Mouse (Mus musculus) liver, embryonic 16.5 days (tissue): ENCODE measurements around the gene Gm21970. TPM values are rescaled to one million over a fixed set of nuclear protein-coding genes. Genes with fewer than 3 reads are reported as not detected.

Source experiments
- ATAC-seq: fragments of 200-750 bp; cut with Nextera tagmentation; 2 replicates; pipeline ENCODE4 v1.8.0; 2017; ENCODE audit warnings: low read depth, mild to moderate bottlenecking, moderate number of reproducible peaks, moderate library complexity
- H3K27ac ChIP-seq: fragments of 300-500 bp; sonication (generic); 2 replicates; pipeline ENCODE4 v1.5.1; 2014; ENCODE audit warnings: mild to moderate bottlenecking, low read length
- H3K27me3 ChIP-seq: fragments of 300-500 bp; sonication (generic); 2 replicates; pipeline ENCODE4 v1.6.1; 2014; ENCODE audit warnings: low read depth, low read length, mixed read lengths; ENCODE audit not compliant: control insufficient read depth, insufficient read depth
- H3K36me3 ChIP-seq: fragments of 300-500 bp; sonication (generic); 2 replicates; pipeline ENCODE4 v1.6.1; 2014; ENCODE audit warnings: mild to moderate bottlenecking; ENCODE audit not compliant: control insufficient read depth, insufficient read depth
- H3K4me1 ChIP-seq: fragments of 300-500 bp; sonication (generic); 2 replicates; pipeline ENCODE4 v1.6.1; 2014; ENCODE audit warnings: low read depth, low read length, mixed read lengths; ENCODE audit not compliant: control insufficient read depth
- H3K4me2 ChIP-seq: fragments of 300-500 bp; sonication (generic); 2 replicates; pipeline ENCODE4 v1.6.1; 2014; ENCODE audit warnings: low read depth, low read length, mixed read lengths
- H3K4me3 ChIP-seq: fragments of 300-500 bp; sonication (generic); 2 replicates; pipeline ENCODE4 v1.5.1; 2014; ENCODE audit warnings: low read depth, mild to moderate bottlenecking, low read length
- H3K9ac ChIP-seq: fragments of 300-500 bp; sonication (generic); 2 replicates; pipeline ENCODE4 v1.6.1; 2014; ENCODE audit warnings: low read depth, low read length
- H3K9me3 ChIP-seq: fragments of 300-500 bp; sonication (generic); replicated peaks from 2 replicates; pipeline ENCODE4 v1.6.1; 2016; ENCODE audit warnings: low read length; ENCODE audit not compliant: control insufficient read depth
- WGBS: fragments of 180-500 bp; shearing (Covaris S2); extraction: QIAGEN DNeasy Blood & Tissue Kit; methylation state at CpG from one replicate; pipeline ENCODE4 v1.1.7; 2014; ENCODE audit not compliant: insufficient replicate concordance; 5-methylcytosine and 5-hydroxymethylcytosine counted together
- polyA plus RNA-seq: library from polyadenylated mRNA; unstranded; fragments of >200 nt; fragmentation: Nextera tagmentation; extraction: Ambion mirVana; gene quantifications from 2 replicates; pipeline ENCODE4 v1.2.1, GENCODE M21; 2015

The Gm21970 gene
- polyA plus RNA-seq, 1 experiment from 2014 or later: not detected

- peak overlapping the region; percentile 37 for H3K4me2 ChIP-seq
- H3K9ac ChIP-seq: peak overlapping the region; percentile 29; the same call in 1 of the 2 replicates
- peak overlapping the region; percentile 43 for H3K27ac ChIP-seq
- peaks cover 24% of the 10 kb centered on the region for H3K4me1 ChIP-seq
- H3K9me3 ChIP-seq: no peaks in the 10 kb centered on the region
- H3K27me3 ChIP-seq: no peaks in the 10 kb centered on the region
- H3K36me3 ChIP-seq: peaks cover 42% of the 10 kb centered on the region
- H3K4me3 ChIP-seq: no peak overlapping the region
- WGBS: 35% methylated on average over 7 of the region's 7 CpGs
- ATAC-seq: peak; percentile 79
These were observed 25.4 kb downstream of the Gm21970 start for GRCm38 (mm10) chr16:91416938-91417337.

- Histone ChIP-seq H3K27ac (no peak overlapping the region), H3K36me3 (peaks cover 45% of the 10 kb centered on the region), H3K27me3 (no peaks in the 10 kb centered on the region), H3K4me2 (no peak overlapping the region), H3K9me3 (no peaks in the 10 kb centered on the region), H3K4me1 (peaks cover 15% of the 10 kb centered on the region), H3K4me3 (no peak overlapping the region), H3K9ac (no peak overlapping the region)
- no peak for ATAC-seq
- WGBS: 64% methylated on average over 5 of the region's 5 CpGs
These were observed 27.0 kb downstream of the Gm21970 start for GRCm38 (mm10) chr16:91418531-91418930.

- ATAC-seq: no peak
- 88% methylated on average over 6 of the region's 6 CpGs for WGBS
- no peaks in the 10 kb centered on the region for H3K27me3 ChIP-seq
- peaks cover 41% of the 10 kb centered on the region for H3K36me3 ChIP-seq
- no peak overlapping the region for H3K9ac ChIP-seq
- no peaks in the 10 kb centered on the region for H3K4me1 ChIP-seq
- no peak overlapping the region for H3K4me2 ChIP-seq
- H3K4me3 ChIP-seq: no peak overlapping the region
- no peak overlapping the region for H3K27ac ChIP-seq
- H3K9me3 ChIP-seq: no peaks in the 10 kb centered on the region
These were observed 34.3 kb downstream of the Gm21970 start for GRCm38 (mm10) chr16:91425816-91426215.

GRCm38 (mm10) chr16:91426586-91426985 is 35.1 kb downstream of the Gm21970 start:
- Histone ChIP-seq H3K4me3 (no peak overlapping the region), H3K36me3 (peaks cover 38% of the 10 kb centered on the region), H3K4me1 (no peaks in the 10 kb centered on the region), H3K4me2 (no peak overlapping the region), H3K9me3 (no peaks in the 10 kb centered on the region), H3K27me3 (no peaks in the 10 kb centered on the region), H3K9ac (no peak overlapping the region), H3K27ac (no peak overlapping the region)
- 69% methylated on average over 4 of the region's 4 CpGs for WGBS
- ATAC-seq: no peak

- Histone ChIP-seq H3K9me3 (no peaks in the 10 kb centered on the region), H3K27me3 (no peaks in the 10 kb centered on the region), H3K4me2 (no peak overlapping the region), H3K27ac (no peak overlapping the region), H3K4me1 (no peaks in the 10 kb centered on the region), H3K9ac (no peak overlapping the region), H3K36me3 (peaks cover 32% of the 10 kb centered on the region), H3K4me3 (no peak overlapping the region)
- WGBS: 71% methylated on average over 5 of the region's 5 CpGs
- no peak for ATAC-seq
These were observed 35.9 kb downstream of the Gm21970 start for GRCm38 (mm10) chr16:91427461-91427860.

GRCm38 (mm10) chr16:91428259-91428865 is 36.8 kb downstream of the Gm21970 start:
- Histone ChIP-seq H3K4me2 (no peak overlapping the region), H3K27me3 (no peaks in the 10 kb centered on the region), H3K9me3 (no peaks in the 10 kb centered on the region), H3K4me1 (peaks cover 7% of the 10 kb centered on the region), H3K4me3 (no peak overlapping the region), H3K36me3 (peaks cover 32% of the 10 kb centered on the region), H3K27ac (no peak overlapping the region), H3K9ac (no peak overlapping the region)
- 82% methylated on average over 8 of the region's 8 CpGs for WGBS
- no peak for ATAC-seq

GRCm38 (mm10) chr16:91432720-91433328 is 41.3 kb downstream of the Gm21970 start:
- Histone ChIP-seq H3K9ac (no peak overlapping the region), H3K9me3 (no peaks in the 10 kb centered on the region), H3K36me3 (no peaks in the 10 kb centered on the region), H3K4me2 (no peak overlapping the region), H3K4me3 (no peak overlapping the region), H3K27ac (peak overlapping the region; percentile 42; the same call in 1 of the 2 replicates), H3K27me3 (no peaks in the 10 kb centered on the region), H3K4me1 (peaks cover 20% of the 10 kb centered on the region)
- ATAC-seq: no peak
- WGBS: 53% methylated on average over 5 of the region's 5 CpGs

GRCm38 (mm10) chr16:91433329-91433933 is 41.9 kb downstream of the Gm21970 start:
- Histone ChIP-seq H3K27ac (peak overlapping the region; percentile 42), H3K4me1 (peaks cover 24% of the 10 kb centered on the region), H3K4me3 (no peak overlapping the region), H3K27me3 (no peaks in the 10 kb centered on the region), H3K36me3 (no peaks in the 10 kb centered on the region), H3K9me3 (no peaks in the 10 kb centered on the region), H3K4me2 (no peak overlapping the region), H3K9ac (peak overlapping the region; percentile 29; the same call in 1 of the 2 replicates)
- WGBS: 29% methylated on average over 8 of the region's 8 CpGs
- ATAC-seq: peak; percentile 71

- Histone ChIP-seq H3K4me2 (no peak overlapping the region), H3K27me3 (no peaks in the 10 kb centered on the region), H3K9ac (no peak overlapping the region), H3K27ac (peak overlapping the region; percentile 42), H3K36me3 (no peaks in the 10 kb centered on the region), H3K9me3 (no peaks in the 10 kb centered on the region), H3K4me1 (peaks cover 29% of the 10 kb centered on the region), H3K4me3 (no peak overlapping the region)
- WGBS: 41% methylated on average over 3 of the region's 3 CpGs
- ATAC-seq: no peak
These were observed 42.6 kb downstream of the Gm21970 start for GRCm38 (mm10) chr16:91434119-91434518.
